Mouse (Mus musculus) testis, postnatal 10 days (tissue): ENCODE measurements around the gene Anp32e.
"Not testable (repeated sequence)": the region's sequence is repeated elsewhere in the genome, so short reads cannot be mapped to it uniquely, and the experiment has no call there.

Experiments
- DNase-seq: peaks from one replicate; pipeline ENCODE4 v3.0.0; 2021; ENCODE audit warnings: low spot score

Gene Anp32e

DNA sequence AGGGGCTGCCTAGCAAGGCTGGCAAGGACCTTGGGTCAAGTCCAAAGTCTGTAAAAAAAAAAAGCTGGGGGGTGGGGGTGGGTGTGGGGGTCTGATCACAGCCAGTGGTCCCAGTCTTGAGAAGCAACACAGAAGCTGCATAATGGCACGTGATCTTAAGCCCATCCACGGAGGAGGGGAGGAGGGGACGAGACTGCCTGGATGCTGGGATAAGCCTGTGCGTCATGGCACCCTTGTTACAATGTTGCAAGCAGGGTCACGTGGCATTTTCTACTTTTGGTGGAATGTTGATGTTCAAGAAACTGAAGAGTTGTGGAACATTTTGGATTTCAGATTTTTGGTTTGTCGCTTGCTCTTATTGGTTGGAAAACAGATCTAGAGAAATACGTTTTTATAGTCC, 14.2 kb downstream of the Anp32e start:
- DNase-seq = peak; percentile 54

DNA sequence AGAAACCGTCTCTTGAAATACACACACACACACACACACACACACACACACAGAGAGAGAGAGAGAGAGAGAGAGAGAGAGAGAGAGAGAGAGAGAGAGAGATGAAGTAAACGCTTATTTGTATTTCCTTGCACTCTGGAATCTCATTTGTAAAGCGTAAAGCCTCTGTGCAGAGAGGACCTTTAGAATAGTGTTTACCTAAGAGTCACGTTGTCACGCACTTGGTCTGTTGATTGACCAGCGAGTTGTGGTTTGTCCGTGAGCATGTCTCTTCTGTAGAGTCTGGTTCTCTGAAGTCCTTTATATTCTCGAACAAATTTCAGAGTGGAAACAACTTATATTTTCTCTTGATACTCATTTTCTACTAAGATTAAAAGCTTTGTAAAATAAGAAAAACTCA, 15.7 kb downstream of the Anp32e start:
- DNase-seq = no peak

DNA sequence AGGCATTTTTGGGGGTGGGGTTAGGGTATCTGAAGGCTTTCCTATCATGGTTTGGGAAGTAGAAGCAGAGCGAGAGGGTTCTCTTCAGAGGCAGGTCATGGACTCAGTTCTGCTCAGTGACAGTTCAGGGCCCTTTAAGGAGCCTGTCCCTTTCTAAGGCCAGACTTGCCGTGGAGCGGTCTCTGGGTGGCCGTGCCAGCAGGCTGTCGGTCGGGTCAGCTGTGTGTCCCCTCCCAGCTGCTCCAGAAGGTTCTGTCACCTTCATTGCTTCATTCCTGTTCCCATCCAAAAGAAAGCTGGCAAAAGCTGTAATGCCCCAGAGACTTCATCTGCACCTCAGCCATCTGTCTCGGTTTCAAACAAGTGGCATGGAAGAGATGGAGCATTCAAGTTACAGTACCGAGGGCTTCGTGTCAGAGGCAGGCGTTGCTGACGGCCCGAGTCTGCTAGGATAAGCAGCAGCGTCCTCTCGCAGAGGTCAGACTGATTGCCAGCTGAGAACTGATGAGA, 16.7 kb downstream of the Anp32e start:
- no peak for DNase-seq

DNA sequence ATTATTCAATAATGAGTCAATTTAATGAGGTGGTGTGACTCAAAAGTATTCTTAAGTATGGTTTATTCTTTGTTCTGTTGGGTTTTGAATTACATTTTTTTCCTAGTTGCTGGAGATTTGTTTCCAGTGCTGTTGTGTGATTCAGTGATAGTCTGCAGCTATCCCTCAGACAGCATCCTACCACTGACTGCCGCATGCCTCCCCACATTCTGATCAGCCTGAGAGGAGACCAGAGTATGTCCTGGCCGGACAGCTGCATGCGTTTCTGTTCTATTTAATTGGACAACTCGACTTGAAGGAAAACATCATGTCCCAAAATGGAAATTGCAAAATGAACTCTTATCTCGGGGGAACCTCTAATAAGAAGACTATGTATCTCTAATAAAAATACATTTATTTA, 19.3 kb downstream of the Anp32e start:
- no peak for DNase-seq

DNA sequence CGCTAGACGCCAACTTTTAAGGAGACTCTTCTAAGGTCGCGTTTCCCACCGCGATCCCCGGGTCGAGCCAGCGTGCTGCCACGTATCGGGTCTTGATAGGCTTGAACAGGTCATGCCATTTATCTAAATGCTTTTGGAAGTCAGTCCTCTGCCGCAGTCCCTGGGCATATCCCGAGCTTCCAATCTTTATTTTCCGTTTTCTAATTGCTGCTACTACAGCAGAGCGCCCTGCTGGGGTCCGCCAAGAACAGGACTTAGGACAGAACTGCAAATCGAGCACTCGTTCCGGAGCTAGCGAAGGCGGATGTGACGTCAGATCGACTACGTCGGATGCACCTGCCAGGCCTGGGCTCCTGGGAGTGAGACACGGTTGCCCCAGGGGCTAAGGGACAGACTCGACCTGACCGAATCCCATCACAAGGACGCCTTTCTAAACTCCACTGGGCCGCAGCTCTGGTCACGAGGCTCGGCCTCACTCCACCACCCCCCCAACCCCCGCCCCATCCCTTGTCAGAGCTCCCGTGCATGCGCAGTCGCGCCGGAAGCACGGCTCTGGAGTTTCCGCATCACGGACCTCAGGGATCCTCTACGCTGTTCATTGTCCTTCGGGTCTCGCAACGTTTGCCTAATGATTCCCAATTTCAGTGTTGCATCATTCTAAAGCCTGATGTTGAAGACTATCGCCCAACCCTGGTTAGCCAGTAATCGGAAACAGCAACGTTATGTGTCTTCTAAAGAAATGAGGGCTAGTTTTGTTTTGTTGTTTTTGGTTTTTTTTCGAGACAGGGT, 21.9 kb downstream of the Anp32e start:
- peak; percentile 90 for DNase-seq

DNA sequence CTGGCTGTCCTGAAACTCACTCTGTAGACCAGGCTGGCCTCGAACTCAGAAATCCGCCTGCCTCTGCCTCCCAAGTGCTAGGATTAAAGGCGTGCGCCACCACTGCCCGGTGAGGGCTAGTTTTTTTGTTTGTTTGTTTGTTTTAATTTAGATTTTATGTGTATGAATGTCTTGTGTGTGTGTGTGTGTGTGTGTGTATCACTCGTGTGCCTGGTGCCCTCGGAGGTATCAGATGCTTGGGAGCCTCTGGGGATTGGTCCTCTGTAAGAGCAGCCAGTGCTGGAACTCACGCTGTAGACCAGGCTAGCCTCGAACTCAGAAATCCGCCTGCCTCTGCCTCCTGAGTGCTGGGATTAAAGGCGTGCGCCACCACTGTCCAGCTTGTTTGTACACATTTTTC, 22.5 kb downstream of the Anp32e start:
- not testable (repeated sequence) for DNase-seq

DNA sequence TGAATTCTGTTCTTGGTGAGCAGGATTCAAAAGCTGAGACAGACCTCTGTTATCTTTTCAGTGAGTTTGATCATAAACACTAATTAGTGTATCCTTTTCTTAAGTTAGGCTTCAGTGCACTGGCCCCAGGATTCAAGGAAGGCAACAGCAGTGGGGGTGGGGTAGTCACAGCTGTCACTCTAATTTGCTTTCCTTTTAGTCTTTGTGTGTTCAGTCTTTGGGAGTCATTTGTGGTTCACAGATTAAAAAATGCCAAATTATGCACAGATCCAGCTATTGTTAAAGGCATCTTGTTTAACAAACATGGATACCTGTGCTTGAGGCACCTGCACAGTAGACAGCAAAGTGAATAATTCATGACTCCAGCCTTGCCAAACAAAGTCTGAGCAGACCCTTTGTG, 24.0 kb downstream of the Anp32e start:
- no peak for DNase-seq

DNA sequence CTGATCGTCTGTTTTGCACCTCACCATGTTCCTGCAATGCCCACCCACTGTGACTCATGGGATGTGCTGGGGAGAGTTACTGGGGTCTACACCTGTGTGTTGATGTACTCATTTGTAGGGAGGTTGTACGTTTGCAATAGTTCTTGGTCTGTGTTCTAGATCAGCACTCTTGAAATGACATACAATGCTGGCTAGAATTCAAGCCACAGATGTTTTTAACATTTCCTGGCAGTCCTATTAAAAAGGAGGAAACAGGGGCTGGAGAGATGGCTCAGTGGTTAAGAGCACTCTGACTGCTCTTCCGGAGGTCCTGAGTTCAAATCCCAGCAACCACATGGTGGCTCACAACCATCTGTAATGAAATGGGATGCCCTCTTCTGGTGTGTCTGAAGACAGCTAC, 24.5 kb downstream of the Anp32e start:
- no peak for DNase-seq

DNA sequence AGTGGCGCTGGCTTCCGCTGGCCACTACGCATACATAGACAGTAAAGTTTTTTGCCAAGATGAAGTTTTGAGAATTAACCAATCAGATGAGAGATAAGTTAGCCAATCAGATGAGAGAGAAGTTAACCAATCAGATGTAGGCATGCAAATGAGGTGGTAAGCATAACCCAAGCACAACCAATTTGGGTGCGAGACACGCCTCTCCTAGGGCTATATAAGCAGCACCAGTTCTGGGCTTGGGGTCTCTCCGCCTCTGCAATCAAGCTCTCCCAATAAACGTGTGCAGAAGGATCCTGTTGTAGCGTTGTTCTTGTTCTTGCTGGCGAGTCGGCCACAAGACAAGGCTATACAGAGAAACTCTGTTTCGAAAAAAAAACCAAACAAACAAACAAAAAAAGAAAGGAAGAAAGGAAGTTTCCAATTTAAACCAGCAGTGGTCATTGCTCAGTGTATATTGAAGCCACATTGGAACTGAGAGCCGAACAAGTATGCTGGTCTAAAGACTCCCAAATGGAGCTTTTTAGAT, 25.7 kb downstream of the Anp32e start:
- DNase-seq = not testable (repeated sequence)

DNA sequence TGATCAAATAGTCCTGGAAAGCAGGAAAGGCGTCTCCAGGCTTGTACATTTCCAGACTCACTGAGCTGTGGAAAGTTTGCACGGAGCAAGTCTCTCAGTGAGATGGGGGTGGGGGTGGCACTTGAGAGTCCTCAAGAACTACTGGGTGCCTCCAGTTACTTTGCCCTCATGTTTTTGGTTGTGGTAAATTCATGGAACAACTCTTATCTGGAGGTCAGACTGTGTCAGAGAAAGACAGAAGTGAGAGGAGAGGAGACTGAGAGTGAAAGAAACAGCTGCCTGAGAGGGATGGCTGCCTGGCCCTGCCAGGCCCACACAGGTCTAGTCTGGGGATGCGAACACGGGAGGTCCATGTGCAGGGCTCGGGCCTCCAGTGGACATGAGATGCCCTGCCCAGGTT, 26.3 kb downstream of the Anp32e start:
- no peak for DNase-seq

DNA sequence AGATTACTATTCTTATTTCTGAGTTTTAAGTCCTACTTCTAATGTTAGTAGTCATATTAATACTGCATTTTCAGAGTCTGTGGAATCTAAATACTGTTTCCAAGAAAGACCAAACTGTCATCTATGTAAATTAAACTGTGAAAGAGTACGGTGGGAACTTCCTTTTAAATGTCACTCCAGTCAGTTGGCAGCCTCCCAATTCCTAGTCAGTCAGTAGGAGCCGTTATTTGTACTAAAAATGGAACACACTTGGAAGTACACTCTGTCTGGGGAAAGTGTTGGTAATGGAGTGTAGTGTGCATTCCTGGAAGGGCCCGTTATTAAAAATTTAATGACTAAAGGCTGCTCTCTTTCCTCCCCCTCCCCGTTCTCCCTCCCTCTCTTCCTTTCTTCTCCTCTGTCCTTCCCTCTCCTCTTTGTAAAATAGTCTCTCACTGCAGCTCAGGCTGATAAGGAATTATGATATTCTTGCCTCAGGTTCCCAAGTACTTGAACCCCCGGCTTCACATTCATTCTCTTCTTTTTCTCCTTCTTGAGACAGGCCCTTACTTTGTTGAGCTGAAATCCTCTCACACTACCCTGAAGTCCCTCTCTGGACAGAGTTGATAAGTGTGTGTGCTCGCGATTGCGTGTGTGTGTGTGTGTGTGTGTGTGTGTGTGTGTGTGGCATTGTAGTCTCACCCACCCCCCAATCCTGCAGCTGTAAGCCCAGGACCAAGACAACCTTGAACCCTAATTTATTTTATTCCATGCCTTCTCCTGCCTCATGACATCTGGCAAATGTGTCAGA, 28.5 kb downstream of the Anp32e start:
- no peak for DNase-seq

DNA sequence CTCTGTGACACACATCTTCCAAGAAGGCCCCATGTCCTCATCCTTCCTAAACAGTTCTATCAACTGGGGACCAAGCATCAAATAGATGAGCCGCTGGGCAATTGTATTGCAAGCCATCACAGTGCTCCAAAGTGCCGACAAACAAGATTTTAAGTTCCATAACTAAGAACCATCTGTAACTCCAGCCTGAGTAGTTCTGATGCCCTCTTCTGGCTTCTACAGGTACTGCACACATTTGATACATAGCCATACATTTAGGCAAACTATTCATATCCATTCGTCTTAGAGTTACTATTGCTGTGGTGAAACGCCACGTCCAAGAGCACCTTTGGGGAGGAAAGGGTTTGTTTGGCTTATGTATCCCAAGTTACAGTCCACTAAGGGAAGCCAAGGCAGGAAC, 30.0 kb downstream of the Anp32e start:
- no peak for DNase-seq

DNA sequence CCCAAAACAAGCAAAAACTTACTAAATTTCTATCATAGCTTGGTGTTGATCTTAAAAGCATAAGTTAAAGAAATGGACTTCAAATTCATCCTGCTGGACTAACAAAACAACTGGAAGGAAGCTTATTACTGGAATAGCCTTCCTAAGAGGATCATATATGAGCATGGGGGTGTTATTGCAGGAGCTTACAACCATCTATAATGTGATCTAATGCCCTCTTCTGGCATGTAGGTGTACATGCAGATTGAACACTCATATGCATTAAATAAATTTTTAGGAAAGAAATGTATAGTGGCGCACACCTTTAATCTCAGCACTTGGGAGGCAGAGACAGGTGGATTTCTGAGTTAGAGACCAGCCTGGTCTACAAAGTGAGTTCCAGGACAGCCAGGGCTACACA, 30.8 kb downstream of the Anp32e start:
- no peak for DNase-seq

DNA sequence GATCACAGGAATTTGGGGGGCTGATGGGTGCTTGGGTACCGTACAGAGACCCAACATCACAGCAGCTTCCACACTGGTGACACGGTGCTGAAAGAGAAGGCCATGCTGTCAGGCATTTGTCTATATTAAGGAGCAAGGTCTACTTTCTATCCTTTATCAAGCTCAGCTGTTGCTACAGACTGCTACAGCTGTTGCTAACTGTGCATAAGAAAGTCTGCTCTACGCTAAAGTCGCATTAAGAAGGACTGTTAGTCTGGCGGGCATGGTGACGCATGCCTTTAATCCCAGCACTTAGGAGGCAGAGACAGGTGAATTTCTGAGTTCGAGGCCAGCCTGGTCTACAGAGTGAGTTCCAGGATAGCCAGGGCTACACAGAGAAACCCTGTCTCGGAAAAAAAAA, 33.1 kb downstream of the Anp32e start:
- not testable (repeated sequence) for DNase-seq

DNA sequence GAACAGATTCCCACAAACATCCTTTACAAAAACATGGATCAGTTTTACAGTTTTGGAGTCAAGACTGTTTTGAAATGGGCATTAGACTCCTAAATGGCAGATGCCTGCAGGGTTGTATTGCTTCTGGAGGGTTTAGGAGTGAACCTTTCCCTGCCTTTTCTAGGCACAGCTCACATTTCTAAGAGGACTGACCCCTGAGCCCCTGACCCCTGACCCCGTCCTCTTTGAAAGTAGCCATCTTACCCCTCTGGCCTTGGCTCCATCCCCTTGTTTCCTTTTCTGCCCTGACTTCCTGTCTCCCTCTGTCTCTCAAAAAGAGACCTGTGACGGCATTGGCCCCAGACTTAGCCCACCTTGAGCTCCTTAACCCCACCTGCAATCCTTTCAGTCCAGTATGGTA, 34.2 kb downstream of the Anp32e start:
- no peak for DNase-seq

DNA sequence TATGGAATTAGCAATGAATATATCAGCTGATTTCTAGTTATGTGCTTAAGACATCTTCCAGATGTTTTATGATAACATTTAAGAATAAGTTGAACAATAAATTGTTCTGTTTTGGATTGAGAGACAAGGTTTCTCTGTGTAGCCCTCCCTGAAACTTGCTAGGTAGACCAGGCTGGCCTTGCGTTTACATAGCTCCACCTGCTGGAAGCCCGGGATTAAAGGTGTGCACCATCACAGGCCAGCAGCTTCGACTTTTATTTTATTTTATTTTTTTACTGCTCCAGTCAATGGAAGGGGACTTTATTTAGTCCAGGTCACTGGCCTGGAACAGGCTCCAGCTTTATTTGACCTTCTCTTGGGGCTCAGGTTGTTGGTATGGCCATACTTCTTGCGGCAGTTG, 34.6 kb downstream of the Anp32e start:
- DNase-seq = peak; percentile 58

DNA sequence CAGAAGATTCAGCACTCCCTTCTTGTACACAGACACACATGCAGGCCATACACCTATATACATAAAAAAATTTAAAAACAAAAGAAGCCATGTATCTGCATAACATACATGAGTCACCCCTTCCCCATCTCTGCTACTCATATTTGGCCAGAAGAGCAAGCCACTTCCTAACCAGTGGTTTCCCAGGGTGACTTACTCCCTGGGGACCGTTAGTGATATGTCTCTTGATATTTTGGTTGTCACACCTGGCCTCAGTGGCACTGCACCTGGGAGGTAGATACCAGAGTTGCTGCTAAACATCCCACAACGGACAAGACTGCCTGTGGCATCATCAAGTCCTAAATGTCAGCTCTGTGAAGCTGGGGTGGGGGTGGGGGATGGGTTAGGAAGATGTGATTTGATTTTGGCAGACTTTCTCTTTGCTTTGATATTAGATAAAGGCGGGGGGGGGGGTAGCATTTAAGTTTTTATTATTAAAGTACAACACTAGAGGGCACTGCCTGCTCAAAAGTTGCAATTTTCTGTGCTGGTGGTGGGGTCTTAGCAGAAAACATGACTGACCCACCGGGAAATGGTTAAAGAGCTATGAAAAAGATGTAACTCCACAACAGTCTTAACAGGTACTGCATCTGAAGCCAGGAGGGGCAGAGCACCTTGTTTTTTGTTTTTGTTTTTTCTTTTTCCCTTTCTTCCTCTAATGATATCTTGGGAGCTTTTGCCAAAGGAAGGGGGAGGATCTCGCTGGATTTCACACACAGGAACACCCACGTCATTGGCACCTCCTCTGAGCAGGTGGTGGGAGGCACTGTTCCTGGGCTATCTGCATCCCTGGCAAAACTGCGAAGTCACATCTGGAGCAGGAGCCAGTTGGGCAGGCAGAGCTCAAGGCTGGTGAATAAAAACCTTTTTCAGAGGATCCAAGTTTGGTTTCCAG, 36.7 kb downstream of the Anp32e start:
- peak; percentile 67 for DNase-seq

DNA sequence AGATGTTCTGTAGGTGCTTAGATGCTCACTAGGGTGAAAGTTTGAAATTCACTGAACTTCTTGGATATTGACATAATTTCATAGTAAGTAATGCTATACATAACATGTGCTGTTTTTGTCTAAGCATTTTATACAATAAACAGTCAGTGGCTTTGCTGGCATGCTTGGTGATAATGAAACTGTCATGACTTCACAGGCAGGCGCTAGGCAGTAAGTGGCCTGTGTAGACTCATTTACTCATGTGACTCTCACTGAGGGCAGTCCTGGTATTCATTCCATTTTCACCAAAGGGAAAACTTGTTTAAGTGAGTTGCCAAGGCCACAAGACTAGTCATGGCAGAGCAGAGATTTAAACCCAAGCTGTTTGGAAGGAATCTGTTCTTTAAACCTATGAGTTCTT, 40.2 kb downstream of the Anp32e start:
- no peak for DNase-seq

DNA sequence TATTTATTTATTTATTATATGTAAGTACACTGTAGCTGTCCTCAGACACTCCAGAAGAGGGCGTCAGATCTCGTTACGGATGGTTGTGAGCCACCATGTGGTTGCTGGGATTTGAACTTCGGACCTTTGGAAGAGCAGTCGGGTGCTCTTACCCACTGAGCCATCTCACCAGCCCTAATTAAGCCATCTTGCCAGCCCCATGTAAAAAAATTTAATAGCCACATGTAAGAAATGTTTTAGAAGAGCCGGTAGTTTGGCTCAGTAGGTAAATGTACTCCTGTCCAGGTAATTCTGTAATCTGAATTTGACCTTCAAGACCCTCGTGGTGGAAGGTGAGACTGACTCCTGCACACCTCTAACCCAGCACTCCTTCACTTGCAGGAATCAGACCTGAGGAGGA, 41.6 kb downstream of the Anp32e start:
- DNase-seq = not testable (repeated sequence)

DNA sequence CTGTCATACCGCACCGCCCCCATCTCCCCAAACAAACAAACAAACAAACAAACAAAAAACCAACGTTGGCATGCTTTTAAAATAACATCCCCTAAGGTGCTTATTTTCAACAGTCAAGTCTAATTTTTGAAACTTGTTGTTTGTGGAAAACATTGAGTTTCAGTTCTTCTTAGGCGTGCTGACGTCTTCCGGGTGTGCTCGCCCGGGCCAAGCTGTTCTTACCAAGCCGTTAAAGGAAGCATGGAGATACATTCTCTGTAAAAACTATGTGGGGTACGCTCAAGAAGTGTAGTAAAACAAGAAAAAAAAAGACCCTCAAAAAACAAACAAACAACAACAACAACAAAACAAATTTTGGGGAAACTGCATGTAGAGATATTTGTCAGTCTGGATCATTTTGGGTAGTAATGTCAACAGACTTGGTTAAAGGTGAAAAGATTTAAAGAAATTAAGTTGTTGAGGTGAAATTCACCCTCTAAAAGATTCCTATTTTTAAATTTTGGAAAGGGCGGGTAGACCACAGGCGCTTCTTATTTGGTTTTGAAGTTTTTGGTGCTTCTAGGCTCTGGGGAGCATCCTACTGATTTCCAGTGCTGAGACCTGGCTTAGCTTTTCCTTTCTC, 43.3 kb downstream of the Anp32e start:
- no peak for DNase-seq

DNA sequence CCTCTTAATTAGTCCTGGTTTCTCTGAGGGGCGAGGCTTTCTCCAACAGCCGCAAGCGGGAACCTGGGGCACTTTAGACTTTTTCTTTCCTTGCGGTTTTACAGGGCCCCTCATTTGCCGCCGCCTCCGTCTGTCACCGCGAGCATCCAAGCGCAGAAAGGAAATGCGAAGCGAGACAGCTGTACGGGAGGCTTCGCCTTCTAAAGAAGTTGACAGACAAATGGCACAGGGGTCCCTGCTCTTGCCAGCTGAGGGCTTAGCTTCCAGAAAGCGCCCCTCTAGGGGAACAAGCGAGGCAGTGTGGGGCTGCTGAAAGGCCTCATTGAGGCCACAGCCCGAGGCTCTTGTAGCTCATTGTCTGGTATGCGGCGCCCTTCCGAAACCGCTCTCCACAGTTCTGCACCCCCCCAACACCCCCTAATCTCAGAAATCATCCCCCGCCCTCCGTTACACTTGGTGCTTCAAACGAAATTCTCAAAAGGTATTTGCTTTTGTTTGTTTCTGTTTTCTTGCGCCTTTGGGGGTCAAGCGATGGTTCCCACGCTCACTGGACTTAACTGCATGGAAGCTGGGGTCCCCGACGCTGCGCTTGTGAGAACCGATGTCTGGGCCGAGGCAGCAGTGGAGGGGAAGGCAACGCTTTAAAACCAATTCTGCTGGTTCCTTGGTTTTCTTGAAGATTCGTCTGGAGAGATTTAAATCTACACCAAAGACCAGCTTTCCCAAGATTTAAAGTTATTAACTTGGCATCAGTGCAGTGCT, 44.0 kb downstream of the Anp32e start:
- no peak for DNase-seq
